Mouse (Mus musculus): Measurements from ENCODE around the gene Tmem98. TPM values are rescaled to one million over a fixed set of nuclear protein-coding genes. Genes with fewer than 3 reads are reported as not detected.

Tmem98 gene
- total RNA-seq, 4 experiments from 2014 or later = 11.0 to 16.9 (median 12.1) TPM

- DNase-seq (ENCODE audit: low spot score in 2 of 2) = no peak
Observed at GRCm38 (mm10) chr11:80790413-80790812, 19.6 kb upstream of the Tmem98 start.

- DNase-seq (ENCODE audit: low spot score in 2 of 2) = no peak
Observed at GRCm38 (mm10) chr11:80791677-80792432, 18.1 kb upstream of the Tmem98 start.

GRCm38 (mm10) chr11:80793386-80793785, 16.6 kb upstream of the Tmem98 start:
- no peak for DNase-seq (ENCODE audit: low spot score in 2 of 2)

GRCm38 (mm10) chr11:80794290-80794689, 15.7 kb upstream of the Tmem98 start:
- no peak for DNase-seq (ENCODE audit: low spot score in 2 of 2)

- DNase-seq (ENCODE audit: low spot score in 2 of 2) = no peak
Observed at GRCm38 (mm10) chr11:80795431-80795830, 14.5 kb upstream of the Tmem98 start.

- no peak for DNase-seq (ENCODE audit: low spot score in 2 of 2)
Observed at GRCm38 (mm10) chr11:80799979-80800378, 10.0 kb upstream of the Tmem98 start.

- no peak for DNase-seq (ENCODE audit: low spot score in 2 of 2)
Observed at GRCm38 (mm10) chr11:80802706-80803105, 7.3 kb upstream of the Tmem98 start.

GRCm38 (mm10) chr11:80808551-80809070, 1.4 kb upstream of the Tmem98 start:
- DNase-seq (ENCODE audit: low spot score in 2 of 2) = no peak

GRCm38 (mm10) chr11:80809666-80809992, 346 bp upstream of the Tmem98 start:
- no peak for DNase-seq (ENCODE audit: low spot score in 2 of 2)

- no peak for DNase-seq (ENCODE audit: low spot score in 2 of 2)
Observed at GRCm38 (mm10) chr11:80811156-80811555, 1.2 kb downstream of the Tmem98 start.

GRCm38 (mm10) chr11:80815354-80815753, 5.4 kb downstream of the Tmem98 start:
- no peak for DNase-seq (ENCODE audit: low spot score in 2 of 2)

GRCm38 (mm10) chr11:80818060-80818697, 8.2 kb downstream of the Tmem98 start:
- peak; percentile 51 for DNase-seq (ENCODE audit: low spot score in 2 of 2)

GRCm38 (mm10) chr11:80820085-80820484, 10.1 kb downstream of the Tmem98 start:
- DNase-seq (ENCODE audit: low spot score in 2 of 2) = no peak

GRCm38 (mm10) chr11:80821296-80821695, 11.3 kb downstream of the Tmem98 start:
- no peak for DNase-seq (ENCODE audit: low spot score in 2 of 2)

GRCm38 (mm10) chr11:80821794-80822193, 11.8 kb downstream of the Tmem98 start:
- DNase-seq (ENCODE audit: low spot score in 2 of 2) = no peak

GRCm38 (mm10) chr11:80835395-80835794, 25.4 kb downstream of the Tmem98 start:
- DNase-seq (ENCODE audit: low spot score in 2 of 2) = no peak

GRCm38 (mm10) chr11:80835841-80836240, 25.9 kb downstream of the Tmem98 start:
- DNase-seq (ENCODE audit: low spot score in 2 of 2) = no peak

- DNase-seq (ENCODE audit: low spot score in 2 of 2) = no peak
Observed at GRCm38 (mm10) chr11:80838724-80839123, 28.7 kb downstream of the Tmem98 start.

GRCm38 (mm10) chr11:80843435-80843834, 33.5 kb downstream of the Tmem98 start:
- no peak for DNase-seq (ENCODE audit: low spot score in 2 of 2)

- DNase-seq (ENCODE audit: low spot score in 2 of 2) = no peak
Observed at GRCm38 (mm10) chr11:80845486-80845885, 35.5 kb downstream of the Tmem98 start.

- DNase-seq (ENCODE audit: low spot score in 2 of 2) = no peak
Observed at GRCm38 (mm10) chr11:80846115-80846514, 36.1 kb downstream of the Tmem98 start.

- DNase-seq (ENCODE audit: low spot score in 2 of 2) = no peak
Observed at GRCm38 (mm10) chr11:80848131-80848530, 38.2 kb downstream of the Tmem98 start.

- DNase-seq (ENCODE audit: low spot score in 2 of 2) = no peak
Observed at GRCm38 (mm10) chr11:80851859-80852258, 41.9 kb downstream of the Tmem98 start.
